Mouse (Mus musculus) myocyte (in vitro differentiated cells): Measurements from ENCODE around the gene Bhmt2.

Experiments used
- MAX ChIP-seq: IDR thresholded peaks from one replicate; pipeline ENCODE4 v1.6.1; 2011; ENCODE audit warnings: low read depth, mild to moderate bottlenecking, control low read depth
- POLR2A ChIP-seq: IDR thresholded peaks from one replicate; pipeline ENCODE4 v1.6.1; 2011; ENCODE audit warnings: low read depth, mild to moderate bottlenecking, control low read depth, moderate library complexity; ENCODE audit not compliant: insufficient read length
- TCF3 ChIP-seq: IDR thresholded peaks from one replicate; pipeline ENCODE4 v1.6.1; 2011; ENCODE audit warnings: low read depth, control low read depth; ENCODE audit not compliant: insufficient read length
- USF1 ChIP-seq: IDR thresholded peaks from one replicate; pipeline ENCODE4 v1.6.1; 2011; ENCODE audit warnings: low read depth, mild to moderate bottlenecking, control low read depth, moderate library complexity

- TF ChIP-seq POLR2A: no peak
- TF ChIP-seq USF1: no peak
- TF ChIP-seq TCF3: no peak
- no peak for TF ChIP-seq MAX
Measured at GRCm38 (mm10) chr13:93713826-93714225, 39.7 kb upstream of the Bhmt2 start.
